Mouse (Mus musculus) urinary bladder, postnatal 10 days (tissue): ENCODE results near the gene Cpne5.

Experiments used
- DNase-seq: peaks from one replicate; pipeline ENCODE4 v3.0.0; 2022; ENCODE audit warnings: low spot score

The Cpne5 gene

GRCm38 (mm10) chr17:29168996-29169601 lies 68.9 kb downstream of the Cpne5 start:
- no peak for DNase-seq

GRCm38 (mm10) chr17:29168438-29168837 lies 69.5 kb downstream of the Cpne5 start:
- no peak for DNase-seq

GRCm38 (mm10) chr17:29167371-29167770 lies 70.6 kb downstream of the Cpne5 start:
- no peak for DNase-seq

GRCm38 (mm10) chr17:29165967-29166578 lies 71.9 kb downstream of the Cpne5 start:
- no peak for DNase-seq

GRCm38 (mm10) chr17:29165452-29165851 lies 72.5 kb downstream of the Cpne5 start:
- no peak for DNase-seq

GRCm38 (mm10) chr17:29164469-29165111 lies 73.4 kb downstream of the Cpne5 start:
- no peak for DNase-seq

GRCm38 (mm10) chr17:29162334-29162733 lies 75.6 kb downstream of the Cpne5 start:
- no peak for DNase-seq

GRCm38 (mm10) chr17:29159743-29160455 lies 78.1 kb downstream of the Cpne5 start:
- no peak for DNase-seq

- DNase-seq: no peak
Observed at GRCm38 (mm10) chr17:29159320-29159719, 78.6 kb downstream of the Cpne5 start.

- no peak for DNase-seq
Observed at GRCm38 (mm10) chr17:29158899-29159298, 79.1 kb downstream of the Cpne5 start.

- no peak for DNase-seq
Observed at GRCm38 (mm10) chr17:29156866-29157265, 81.1 kb downstream of the Cpne5 start.

- DNase-seq: no peak
Observed at GRCm38 (mm10) chr17:29156396-29156795, 81.6 kb downstream of the Cpne5 start.

- DNase-seq: no peak
Observed at GRCm38 (mm10) chr17:29155355-29156135, 82.4 kb downstream of the Cpne5 start.

GRCm38 (mm10) chr17:29154247-29154646 lies 83.7 kb downstream of the Cpne5 start:
- no peak for DNase-seq

- DNase-seq: no peak
Observed at GRCm38 (mm10) chr17:29152547-29152946, 85.4 kb downstream of the Cpne5 start.

GRCm38 (mm10) chr17:29149766-29150165 lies 88.2 kb downstream of the Cpne5 start:
- DNase-seq: no peak

- no peak for DNase-seq
Observed at GRCm38 (mm10) chr17:29147773-29148172, 90.2 kb downstream of the Cpne5 start.

- no peak for DNase-seq
Observed at GRCm38 (mm10) chr17:29147273-29147672, 90.7 kb downstream of the Cpne5 start.

- DNase-seq: no peak
Observed at GRCm38 (mm10) chr17:29145101-29145500, 92.9 kb downstream of the Cpne5 start.

GRCm38 (mm10) chr17:29143266-29143665 lies 94.7 kb downstream of the Cpne5 start:
- DNase-seq: no peak

GRCm38 (mm10) chr17:29141577-29141976 lies 96.4 kb downstream of the Cpne5 start:
- DNase-seq: no peak

- no peak for DNase-seq
Observed at GRCm38 (mm10) chr17:29137906-29138305, 100.1 kb downstream of the Cpne5 start.
